Mouse (Mus musculus) stomach, postnatal 0 days (tissue): Measurements from ENCODE around the gene Col17a1. TPM values are rescaled to one million over a fixed set of nuclear protein-coding genes. Genes with fewer than 3 reads are reported as not detected.

Experiments used
- ATAC-seq: fragments of 200-750 bp; cut with Nextera tagmentation; 2 replicates; pipeline ENCODE4 v1.8.0; 2017; ENCODE audit not compliant: low FRiP score, low TSS enrichment
- DNase-seq: peaks from one replicate; pipeline ENCODE4 v3.0.0-alpha.2; 2016; ENCODE audit warnings: low spot score
- H3K27ac ChIP-seq: fragments of 300-500 bp; sonication (generic); replicated peaks from 2 replicates; pipeline ENCODE4 v1.5.1; 2014; ENCODE audit warnings: mild to moderate bottlenecking, control low read depth
- H3K27me3 ChIP-seq: fragments of 300-500 bp; sonication (generic); 2 replicates; pipeline ENCODE4 v1.6.1; 2014; ENCODE audit warnings: low read length; ENCODE audit not compliant: control insufficient read depth, insufficient read depth
- H3K36me3 ChIP-seq: fragments of 300-500 bp; sonication (generic); 2 replicates; pipeline ENCODE4 v1.6.1; 2014; ENCODE audit warnings: low read length, mixed read lengths; ENCODE audit not compliant: control insufficient read depth, insufficient read depth
- H3K4me1 ChIP-seq: fragments of 300-500 bp; sonication (generic); replicated peaks from 2 replicates; pipeline ENCODE4 v1.6.1; 2014; ENCODE audit warnings: antibody characterized with exemption; ENCODE audit not compliant: control insufficient read depth, insufficient read depth
- H3K4me2 ChIP-seq: fragments of 300-500 bp; sonication (generic); replicated peaks from 2 replicates; pipeline ENCODE4 v1.6.1; 2014; ENCODE audit warnings: low read depth, mild to moderate bottlenecking, control low read depth, moderate library complexity
- H3K4me3 ChIP-seq: fragments of 300-500 bp; sonication (generic); 2 replicates; pipeline ENCODE4 v1.5.1; 2014; ENCODE audit warnings: low read depth, low read length, control low read depth
- H3K9ac ChIP-seq: fragments of 300-500 bp; sonication (generic); 2 replicates; pipeline ENCODE4 v1.6.1; 2014; ENCODE audit warnings: mild to moderate bottlenecking, low read length, control low read depth, mixed read lengths
- H3K9me3 ChIP-seq: fragments of 300-500 bp; sonication (generic); 2 replicates; pipeline ENCODE4 v1.6.1; 2016; ENCODE audit warnings: low read length; ENCODE audit not compliant: control insufficient read depth
- CTCF ChIP-seq: IDR thresholded peaks from 2 replicates; pipeline ENCODE4 v1.5.1; 2016; ENCODE audit warnings: antibody characterized with exemption, low read depth, mild to moderate bottlenecking, moderate library complexity
- EP300 ChIP-seq: optimal IDR thresholded peaks from 2 replicates; pipeline ENCODE3; 2016; ENCODE audit warnings: antibody characterized with exemption
- WGBS: fragments of 180-500 bp; shearing (Covaris S2); extraction: QIAGEN DNeasy Blood & Tissue Kit; methylation state at CpG from one replicate; pipeline ENCODE4 v1.1.7; 2014; 5-methylcytosine and 5-hydroxymethylcytosine counted together
- polyA plus RNA-seq: library from polyadenylated mRNA; unstranded; fragments of >200 nt; fragmentation: Nextera tagmentation; extraction: Ambion mirVana; gene quantifications from 2 replicates; pipeline ENCODE4 v1.2.1, GENCODE M21; 2015

The Col17a1 gene
- polyA plus RNA-seq, 1 experiment from 2014 or later = 13.9 TPM

DNA sequence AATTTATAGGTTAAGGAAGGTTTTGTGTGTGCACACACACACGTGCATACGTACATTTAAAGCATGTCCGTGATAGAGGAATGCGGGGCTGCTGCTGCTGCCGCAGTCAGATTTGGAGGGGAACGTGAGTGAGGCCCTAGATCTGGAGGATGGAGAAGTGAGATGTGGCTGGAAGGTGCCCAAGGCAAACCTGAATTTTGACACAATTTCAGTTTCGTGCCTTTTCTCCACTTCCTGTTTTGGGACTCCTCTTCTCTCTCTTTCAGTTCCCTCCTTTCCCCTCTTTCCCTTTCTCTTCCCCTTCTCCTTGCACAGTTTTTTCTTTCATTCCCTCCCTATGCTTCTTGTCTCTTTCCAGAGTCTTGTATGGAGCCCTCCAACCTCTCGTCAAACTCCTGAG, 70.4 kb downstream of the Col17a1 start:
- H3K4me1 ChIP-seq = no peaks in the 10 kb centered on the region
- no peak overlapping the region for H3K4me3 ChIP-seq
- DNase-seq (no peak), ATAC-seq (no peak)
- H3K4me2 ChIP-seq = no peak overlapping the region
- H3K27ac ChIP-seq = no peak overlapping the region
- TF ChIP-seq EP300 (no peak), CTCF (no peak)
- peaks cover 42% of the 10 kb centered on the region for H3K36me3 ChIP-seq
- no peaks in the 10 kb centered on the region for H3K27me3 ChIP-seq
- WGBS = 77% methylated on average over 8 of the region's 8 CpGs
- no peak overlapping the region for H3K9ac ChIP-seq
- H3K9me3 ChIP-seq = no peaks in the 10 kb centered on the region

DNA sequence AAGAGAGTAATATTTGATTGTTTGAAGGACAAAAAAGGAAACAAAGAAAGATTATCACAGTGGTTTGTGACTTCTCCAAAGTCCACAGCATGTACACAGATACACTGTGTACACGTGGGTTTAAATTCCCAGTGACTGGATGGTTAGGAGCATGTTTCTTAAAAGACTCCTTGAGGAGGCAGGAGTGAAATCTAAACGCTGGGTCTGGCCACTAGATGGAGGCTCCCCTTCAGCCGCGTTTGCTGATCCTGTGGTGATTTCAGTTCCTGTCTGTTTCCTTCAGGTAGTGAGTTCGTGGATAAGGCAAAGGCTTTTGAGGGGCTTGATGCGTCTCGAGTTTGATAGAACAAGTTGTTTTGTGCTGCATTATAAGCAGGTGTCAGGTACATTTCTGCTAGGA, 78.5 kb downstream of the Col17a1 start:
- Histone ChIP-seq H3K9ac (no peak overlapping the region), H3K4me1 (no peaks in the 10 kb centered on the region), H3K4me3 (no peak overlapping the region), H3K27me3 (no peaks in the 10 kb centered on the region), H3K36me3 (peaks cover 13% of the 10 kb centered on the region; the same call in 1 of the 2 replicates), H3K4me2 (no peak overlapping the region), H3K9me3 (no peaks in the 10 kb centered on the region), H3K27ac (no peak overlapping the region)
- WGBS = 50% methylated on average over 7 of the region's 7 CpGs
- ATAC-seq (no peak), DNase-seq (no peak)
- TF ChIP-seq CTCF (peak; percentile 45), EP300 (no peak)

DNA sequence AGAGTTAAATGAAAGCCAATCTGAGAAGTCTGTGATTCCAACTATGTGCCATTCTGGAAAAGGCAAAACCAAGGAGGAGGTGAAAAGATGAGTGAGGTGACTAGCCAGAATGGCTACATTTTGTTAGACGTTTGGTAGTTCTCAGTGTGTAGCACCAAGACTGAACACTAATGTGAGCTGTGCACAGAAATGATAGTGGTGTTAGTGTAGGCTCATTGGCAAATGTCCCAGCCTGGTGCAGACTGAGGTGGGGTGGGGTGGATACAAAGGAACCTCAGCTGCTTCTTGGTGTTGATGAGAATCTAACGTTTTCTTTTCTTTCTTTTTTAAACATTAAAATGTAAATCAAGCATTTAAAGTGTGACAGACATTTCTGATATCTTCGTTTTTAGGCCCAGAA, 83.4 kb downstream of the Col17a1 start:
- Histone ChIP-seq H3K9me3 (no peaks in the 10 kb centered on the region), H3K4me2 (no peak overlapping the region), H3K27ac (no peak overlapping the region), H3K4me3 (no peak overlapping the region), H3K4me1 (no peaks in the 10 kb centered on the region), H3K36me3 (no peaks in the 10 kb centered on the region), H3K27me3 (no peaks in the 10 kb centered on the region), H3K9ac (no peak overlapping the region)
- TF ChIP-seq EP300 (no peak), CTCF (no peak)
- ATAC-seq = no peak
- WGBS = 43% methylated on average over 3 of the region's 3 CpGs
- DNase-seq = no peak

Other genes with a start within 250 kb of the Col17a1 start
- gene Sh3pxd2a, start 227.7 kb downstream of the Col17a1 start, polyA plus RNA-seq = 3.7 and 4.3 TPM in 2 replicates
- 25.9 and 28.5 TPM in 2 replicates for gene Stn1, start 154.6 kb downstream of the Col17a1 start, polyA plus RNA-seq
- gene Slk, start 112.4 kb downstream of the Col17a1 start, polyA plus RNA-seq = 12.3 and 14.3 TPM in 2 replicates
- 181 and 186 TPM in 2 replicates for gene Sfr1, start 39.6 kb upstream of the Col17a1 start, polyA plus RNA-seq
- gene Gsto1, start 162.9 kb upstream of the Col17a1 start, polyA plus RNA-seq = 3,153 and 3,669 TPM in 2 replicates
- 3.5 and 4.2 TPM in 2 replicates for gene Gsto2, start 173.4 kb upstream of the Col17a1 start, polyA plus RNA-seq
- gene Cfap43, start 227.2 kb upstream of the Col17a1 start, polyA plus RNA-seq = 0.51 and 1.1 TPM in 2 replicates
- 7.9 and 9.0 TPM in 2 replicates for gene Itprip, start 227.2 kb upstream of the Col17a1 start, polyA plus RNA-seq
- gene Cfap58, start 245.6 kb upstream of the Col17a1 start, polyA plus RNA-seq = not detected in 2 replicates